Mouse (Mus musculus): Measurements from ENCODE around the gene Nsmce1. TPM values are rescaled to one million over a fixed set of nuclear protein-coding genes. Genes with fewer than 3 reads are reported as not detected.

The Nsmce1 gene
- total and polyA plus RNA-seq, 2 experiments from 2014 or later, result 27.8 to 88.6 TPM

DNA sequence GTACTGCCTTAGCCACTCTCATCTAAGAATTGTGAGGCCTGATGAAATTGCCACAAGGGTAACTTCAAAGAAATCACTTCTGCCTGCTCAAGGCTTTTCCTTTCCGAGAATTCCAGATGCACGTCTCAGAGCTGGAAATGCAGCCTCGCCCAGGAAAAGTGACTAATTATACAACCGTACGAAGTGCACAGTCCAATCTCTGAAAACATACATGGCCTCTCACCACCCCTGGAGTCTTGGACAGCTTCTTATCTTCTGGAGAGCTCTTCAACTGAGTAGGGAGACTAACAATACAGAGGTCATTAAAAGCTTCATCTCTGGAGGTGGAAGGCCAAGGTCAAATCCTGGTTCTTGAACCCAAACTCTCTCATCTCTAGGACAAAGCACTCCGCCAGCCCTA, 1.2 kb upstream of the Nsmce1 start:
- Histone ChIP-seq H3K4me3 (ENCODE audit: low read length) (no peak overlapping the region), H3K9me3 (ENCODE audit: low read length) (no peaks in the 10 kb centered on the region), H3K4me2 (ENCODE audit: low read depth, low read length) (no peak overlapping the region), H3K9ac (replicated peaks; ENCODE audit: low read length) (no peak overlapping the region), H3K27me3 (ENCODE audit: insufficient read depth, low read length) (no peaks in the 10 kb centered on the region), H3K27ac (no peak overlapping the region), H3K4me1 (ENCODE audit: insufficient read depth, low read length) (peaks cover 7% of the 10 kb centered on the region), H3K36me3 (ENCODE audit: insufficient read depth, low read length) (no peaks in the 10 kb centered on the region)
- DNase-seq (ENCODE audit: low spot score) (no peak), ATAC-seq (no peak)
- TF ChIP-seq CTCF (IDR thresholded peaks at IDR 0.05; ENCODE audit: low read depth), result no peak
- WGBS, result 85% methylated on average over 6 of the region's 6 CpGs

DNA sequence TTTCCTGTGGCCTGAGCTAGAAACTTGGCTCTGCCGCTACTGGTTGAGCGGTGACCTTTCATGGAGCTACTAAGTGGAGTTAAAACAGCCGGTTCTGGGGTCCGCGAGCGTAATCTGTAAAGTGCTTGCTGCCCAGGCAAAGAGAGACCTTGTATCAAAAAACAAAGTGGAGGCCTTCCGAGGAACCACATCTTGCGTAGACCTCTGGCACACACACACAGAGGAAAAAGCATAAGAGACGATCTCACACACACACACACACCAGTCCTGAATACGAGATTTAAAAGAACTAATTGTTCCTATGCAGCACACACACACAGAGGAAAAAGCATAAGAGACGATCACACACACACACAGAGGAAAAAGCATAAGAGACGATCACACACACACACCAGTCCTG, 364 bp upstream of the Nsmce1 start:
- H3K4me1 ChIP-seq (ENCODE audit: insufficient read depth, low read length), result peaks cover 7% of the 10 kb centered on the region
- DNase-seq (ENCODE audit: low spot score), result no peak
- peak overlapping the region; percentile 55 for H3K9ac ChIP-seq (replicated peaks; ENCODE audit: low read length)
- H3K4me2 ChIP-seq (ENCODE audit: low read depth, low read length), result peak overlapping the region; percentile 55
- no peak for TF ChIP-seq CTCF (IDR thresholded peaks at IDR 0.05; ENCODE audit: low read depth)
- H3K27me3 ChIP-seq (ENCODE audit: insufficient read depth, low read length), result no peaks in the 10 kb centered on the region
- ATAC-seq, result no peak; the same call in 1 of the 2 replicates
- H3K27ac ChIP-seq, result peak overlapping the region; percentile 73
- H3K9me3 ChIP-seq (ENCODE audit: low read length), result no peaks in the 10 kb centered on the region
- H3K4me3 ChIP-seq (ENCODE audit: low read length), result peak overlapping the region; percentile 55
- 15% methylated on average over 12 of the region's 12 CpGs for WGBS
- H3K36me3 ChIP-seq (ENCODE audit: insufficient read depth, low read length), result no peaks in the 10 kb centered on the region

DNA sequence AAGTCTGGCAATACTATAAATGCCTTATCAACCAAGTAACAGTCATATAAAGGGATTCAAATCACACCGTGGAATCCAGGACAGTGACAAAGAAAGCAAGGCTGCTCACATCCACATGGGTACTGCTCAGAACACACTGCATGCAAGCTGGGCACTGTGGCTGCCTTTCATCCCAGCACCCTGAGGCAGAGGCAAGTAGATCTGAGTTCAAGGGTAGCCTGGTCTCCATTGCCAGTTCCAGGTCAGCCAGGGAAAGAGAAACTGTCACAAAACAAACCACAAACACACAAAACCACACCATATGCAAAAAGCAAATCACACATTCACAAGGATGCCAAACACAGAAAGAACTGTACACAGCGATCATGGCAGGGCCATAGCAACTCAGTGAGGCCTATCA, 1.8 kb downstream of the Nsmce1 start:
- ATAC-seq (no peak), DNase-seq (ENCODE audit: low spot score) (no peak)
- WGBS, result 84% methylated on average over 2 of the region's 2 CpGs
- no peaks in the 10 kb centered on the region for H3K27me3 ChIP-seq (ENCODE audit: insufficient read depth, low read length)
- no peak overlapping the region for H3K9ac ChIP-seq (replicated peaks; ENCODE audit: low read length)
- H3K4me1 ChIP-seq (ENCODE audit: insufficient read depth, low read length), result peaks cover 7% of the 10 kb centered on the region
- no peak for TF ChIP-seq CTCF (IDR thresholded peaks at IDR 0.05; ENCODE audit: low read depth)
- H3K36me3 ChIP-seq (ENCODE audit: insufficient read depth, low read length), result no peaks in the 10 kb centered on the region
- no peak overlapping the region for H3K4me2 ChIP-seq (ENCODE audit: low read depth, low read length)
- H3K9me3 ChIP-seq (ENCODE audit: low read length), result no peaks in the 10 kb centered on the region
- H3K27ac ChIP-seq, result no peak overlapping the region
- H3K4me3 ChIP-seq (ENCODE audit: low read length), result no peak overlapping the region

DNA sequence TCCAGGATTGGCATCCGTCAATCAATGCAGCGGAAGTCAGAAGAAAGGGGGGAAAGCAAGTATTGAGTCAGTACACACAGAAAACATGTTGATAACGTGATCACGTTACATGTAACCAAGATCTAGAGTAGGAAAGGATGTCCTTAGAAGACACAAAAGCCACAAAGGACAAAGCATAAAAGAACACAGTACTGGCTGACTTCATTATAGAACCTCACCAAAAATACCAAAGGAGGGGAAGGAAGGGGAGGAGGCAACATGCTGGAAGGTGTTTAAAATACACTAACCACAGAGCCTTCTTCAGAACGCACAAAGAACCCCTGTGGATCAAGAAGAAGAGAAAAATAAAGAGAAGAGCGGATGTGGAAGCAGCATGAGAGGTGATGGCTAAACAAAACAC, 2.7 kb downstream of the Nsmce1 start:
- no peak overlapping the region for H3K9ac ChIP-seq (replicated peaks; ENCODE audit: low read length)
- 67% methylated on average over 6 of the region's 6 CpGs for WGBS

DNA sequence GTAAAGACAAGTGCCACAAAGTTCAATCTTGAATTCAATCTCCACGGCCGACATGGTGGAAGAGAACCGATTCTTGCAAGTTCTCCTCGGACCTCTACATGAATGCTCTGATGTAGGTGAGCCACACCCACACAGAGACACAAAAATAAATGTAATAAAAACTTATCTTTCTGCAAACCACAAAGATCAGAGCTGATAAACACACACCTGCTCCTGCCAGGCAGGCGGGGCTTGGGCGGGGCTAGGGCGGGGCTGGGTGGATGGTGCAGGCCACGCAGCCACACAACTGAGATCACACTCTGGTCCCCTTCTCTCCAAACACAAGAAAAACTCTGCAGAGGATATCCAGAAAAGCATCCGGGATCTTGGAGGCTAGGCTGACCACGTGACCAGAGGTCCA, 4.3 kb downstream of the Nsmce1 start:
- Histone ChIP-seq H3K36me3 (ENCODE audit: insufficient read depth, low read length) (peaks cover 5% of the 10 kb centered on the region; the same call in 1 of the 2 replicates), H3K27me3 (ENCODE audit: insufficient read depth, low read length) (no peaks in the 10 kb centered on the region), H3K9me3 (ENCODE audit: low read length) (no peaks in the 10 kb centered on the region), H3K4me1 (ENCODE audit: insufficient read depth, low read length) (peaks cover 7% of the 10 kb centered on the region), H3K27ac (no peak overlapping the region), H3K4me2 (ENCODE audit: low read depth, low read length) (no peak overlapping the region), H3K9ac (replicated peaks; ENCODE audit: low read length) (no peak overlapping the region), H3K4me3 (ENCODE audit: low read length) (no peak overlapping the region)
- ATAC-seq, result no peak
- 92% methylated on average over 10 of the region's 10 CpGs for WGBS
- TF ChIP-seq CTCF (IDR thresholded peaks at IDR 0.05; ENCODE audit: low read depth), result no peak
- DNase-seq (ENCODE audit: low spot score), result no peak

More for the DNA sequence above, 2.7 kb downstream of the Nsmce1 start:
- H3K4me3 ChIP-seq (ENCODE audit: low read length), result no peak overlapping the region
- no peak for TF ChIP-seq CTCF (IDR thresholded peaks at IDR 0.05; ENCODE audit: low read depth)
- DNase-seq (ENCODE audit: low spot score) (no peak), ATAC-seq (no peak)
- H3K27me3 ChIP-seq (ENCODE audit: insufficient read depth, low read length), result no peaks in the 10 kb centered on the region
- no peak overlapping the region for H3K27ac ChIP-seq
- H3K4me1 ChIP-seq (ENCODE audit: insufficient read depth, low read length), result peaks cover 7% of the 10 kb centered on the region
- no peak overlapping the region for H3K4me2 ChIP-seq (ENCODE audit: low read depth, low read length)
- no peaks in the 10 kb centered on the region for H3K9me3 ChIP-seq (ENCODE audit: low read length)
- no peaks in the 10 kb centered on the region for H3K36me3 ChIP-seq (ENCODE audit: insufficient read depth, low read length)

DNA sequence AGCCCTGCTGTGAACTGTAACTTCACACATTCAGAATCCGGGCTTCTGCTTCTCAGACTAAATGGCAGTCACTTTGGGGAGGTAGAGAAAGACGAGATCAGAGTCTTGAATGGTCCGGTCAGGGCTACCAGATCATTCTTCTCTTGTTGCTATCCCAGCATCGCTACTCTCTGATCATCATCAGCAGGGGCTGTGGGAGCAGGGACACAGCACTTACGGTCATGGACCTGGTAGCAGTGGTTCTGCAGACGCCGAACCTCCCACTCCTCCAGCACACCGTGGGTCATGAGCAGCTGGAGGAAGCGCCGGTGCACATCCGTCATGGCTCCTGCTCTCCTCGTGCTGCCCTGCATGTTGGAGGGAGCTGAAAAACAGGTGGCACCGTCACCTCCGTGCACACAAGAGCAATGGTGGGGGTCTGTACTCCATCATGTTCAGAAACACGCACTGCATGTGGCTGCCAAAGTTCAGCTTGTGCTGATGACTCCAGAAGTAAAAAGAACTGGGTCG, 5.2 kb downstream of the Nsmce1 start:
- no peak for TF ChIP-seq CTCF (IDR thresholded peaks at IDR 0.05; ENCODE audit: low read depth)
- Histone ChIP-seq H3K9ac (replicated peaks; ENCODE audit: low read length) (no peak overlapping the region), H3K4me1 (ENCODE audit: insufficient read depth, low read length) (peaks cover 7% of the 10 kb centered on the region), H3K27ac (no peak overlapping the region), H3K4me3 (ENCODE audit: low read length) (no peak overlapping the region), H3K4me2 (ENCODE audit: low read depth, low read length) (no peak overlapping the region), H3K27me3 (ENCODE audit: insufficient read depth, low read length) (no peaks in the 10 kb centered on the region), H3K9me3 (ENCODE audit: low read length) (no peaks in the 10 kb centered on the region), H3K36me3 (ENCODE audit: insufficient read depth, low read length) (peaks cover 5% of the 10 kb centered on the region; the same call in 1 of the 2 replicates)
- 93% methylated on average over 16 of the region's 16 CpGs for WGBS
- DNase-seq (ENCODE audit: low spot score) (no peak), ATAC-seq (no peak)

DNA sequence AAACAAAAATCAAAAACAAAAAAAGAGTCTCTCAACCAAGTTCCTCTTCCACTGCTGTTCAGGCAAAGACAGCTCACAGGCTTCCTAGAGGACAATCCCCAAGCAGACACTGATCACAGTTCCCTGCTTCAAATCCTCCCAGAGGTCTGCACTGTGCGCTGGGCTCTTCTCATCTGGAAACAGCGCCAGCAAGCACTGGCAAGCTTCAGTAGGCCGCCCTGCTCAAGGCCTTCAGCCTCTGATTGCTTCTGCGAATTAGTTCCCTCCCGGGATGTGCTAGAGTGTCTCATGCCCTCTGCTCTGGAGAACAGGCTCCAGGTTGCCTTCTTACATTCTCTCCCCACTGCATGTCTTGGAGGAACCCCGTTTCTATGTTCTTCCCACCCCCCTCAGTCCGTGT, 6.6 kb downstream of the Nsmce1 start:
- DNase-seq (ENCODE audit: low spot score), result no peak
- Histone ChIP-seq H3K9me3 (ENCODE audit: low read length) (no peaks in the 10 kb centered on the region), H3K36me3 (ENCODE audit: insufficient read depth, low read length) (peaks cover 5% of the 10 kb centered on the region; the same call in 1 of the 2 replicates), H3K27me3 (ENCODE audit: insufficient read depth, low read length) (no peaks in the 10 kb centered on the region), H3K9ac (replicated peaks; ENCODE audit: low read length) (no peak overlapping the region), H3K4me1 (ENCODE audit: insufficient read depth, low read length) (no peaks in the 10 kb centered on the region), H3K4me3 (ENCODE audit: low read length) (no peak overlapping the region), H3K27ac (no peak overlapping the region), H3K4me2 (ENCODE audit: low read depth, low read length) (no peak overlapping the region)
- ATAC-seq, result no peak
- WGBS, result 88% methylated on average over 7 of the region's 7 CpGs
- TF ChIP-seq CTCF (IDR thresholded peaks at IDR 0.05; ENCODE audit: low read depth), result no peak
